Mouse (Mus musculus) forebrain, embryonic 16.5 days (tissue): Measurements from ENCODE around the gene Tbcb. TPM values are rescaled to one million over a fixed set of nuclear protein-coding genes. Genes with fewer than 3 reads are reported as not detected.

Source experiments
- ATAC-seq: fragments of 200-750 bp; cut with Nextera tagmentation; 2 replicates; pipeline ENCODE4 v1.8.0; 2017; ENCODE audit warnings: mild to moderate bottlenecking, moderate library complexity
- H3K27ac ChIP-seq: fragments of 300-500 bp; sonication (generic); 2 replicates; pipeline ENCODE4 v1.5.1; 2014; ENCODE audit warnings: low read length, control low read depth
- H3K27me3 ChIP-seq: fragments of 300-500 bp; sonication (generic); replicated peaks from 2 replicates; pipeline ENCODE4 v1.6.1; 2014; ENCODE audit warnings: low read length; ENCODE audit not compliant: control insufficient read depth, insufficient read depth
- H3K36me3 ChIP-seq: fragments of 300-500 bp; sonication (generic); 2 replicates; pipeline ENCODE4 v1.6.1; 2014; ENCODE audit not compliant: control insufficient read depth, insufficient read depth
- H3K4me1 ChIP-seq: fragments of 300-500 bp; sonication (generic); replicated peaks from 2 replicates; pipeline ENCODE4 v1.6.1; 2014; ENCODE audit warnings: low read length; ENCODE audit not compliant: control insufficient read depth, insufficient read depth
- H3K4me2 ChIP-seq: fragments of 300-500 bp; sonication (generic); 2 replicates; pipeline ENCODE4 v1.6.1; 2014; ENCODE audit warnings: mild to moderate bottlenecking, low read length, control low read depth
- H3K4me3 ChIP-seq: fragments of 300-500 bp; sonication (generic); replicated peaks from 2 replicates; pipeline ENCODE4 v1.5.1; 2014; ENCODE audit warnings: mild to moderate bottlenecking, low read length, control low read depth
- H3K9ac ChIP-seq: fragments of 300-500 bp; sonication (generic); replicated peaks from 2 replicates; pipeline ENCODE4 v1.6.1; 2014; ENCODE audit warnings: low read depth, low read length, control low read depth
- H3K9me3 ChIP-seq: fragments of 300-500 bp; sonication (generic); 2 replicates; pipeline ENCODE4 v1.6.1; 2016; ENCODE audit warnings: low read length; ENCODE audit not compliant: control insufficient read depth
- WGBS: fragments of 180-500 bp; shearing (Covaris S2); extraction: QIAGEN DNeasy Blood & Tissue Kit; methylation state at CpG from one replicate; pipeline ENCODE4 v1.1.7; 2014; 5-methylcytosine and 5-hydroxymethylcytosine counted together
- polyA plus RNA-seq: library from polyadenylated mRNA; unstranded; fragments of >200 nt; fragmentation: Nextera tagmentation; extraction: Ambion mirVana; gene quantifications from 2 replicates; pipeline ENCODE4 v1.2.1, GENCODE M21; 2015

The Tbcb gene
- polyA plus RNA-seq, 1 experiment from 2014 or later = 393 TPM

DNA sequence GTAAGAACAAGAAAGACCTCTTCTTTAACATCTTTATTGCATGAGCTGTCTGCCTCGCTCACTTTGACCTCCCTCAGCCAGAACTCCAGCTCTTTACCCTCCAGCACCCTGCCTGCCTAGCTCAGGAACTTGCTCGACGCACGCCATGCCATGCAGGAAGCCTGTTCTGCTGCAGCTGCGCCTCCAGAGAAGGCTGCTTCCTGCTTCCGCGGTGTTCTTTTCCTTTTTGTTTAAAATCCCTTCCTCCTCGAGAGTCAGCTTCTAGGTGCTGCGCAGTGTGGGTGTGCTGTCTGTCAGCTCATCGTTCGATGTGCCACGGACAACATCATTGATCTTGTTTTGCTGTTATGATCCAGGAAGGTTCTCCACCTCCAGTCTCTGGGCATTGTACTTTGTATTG lies 55.6 kb downstream of the Tbcb start:
- WGBS = 93% methylated on average over 12 of the region's 12 CpGs
- no peak overlapping the region for H3K27ac ChIP-seq
- H3K27me3 ChIP-seq = no peaks in the 10 kb centered on the region
- H3K4me3 ChIP-seq = no peak overlapping the region
- H3K4me1 ChIP-seq = no peaks in the 10 kb centered on the region
- H3K9me3 ChIP-seq = no peaks in the 10 kb centered on the region
- peaks cover 10% of the 10 kb centered on the region for H3K36me3 ChIP-seq
- no peak overlapping the region for H3K4me2 ChIP-seq
- H3K9ac ChIP-seq = no peak overlapping the region
- no peak for ATAC-seq

Other genes with a start within 250 kb of the Tbcb start
- 3.0 and 4.2 TPM in 2 replicates for gene Zfp568, start 248.3 kb downstream of the Tbcb start, polyA plus RNA-seq
- gene Zfp14, start 180.9 kb downstream of the Tbcb start, polyA plus RNA-seq = 14.2 and 14.7 TPM in 2 replicates
- gene Zfp82, start 159.4 kb downstream of the Tbcb start, polyA plus RNA-seq = 16.4 and 17.5 TPM in 2 replicates
- 2.5 and 3.3 TPM in 2 replicates for gene Gm26920, start 141.9 kb downstream of the Tbcb start, polyA plus RNA-seq
- 20.6 and 22.1 TPM in 2 replicates for gene Zfp566, start 141.7 kb downstream of the Tbcb start, polyA plus RNA-seq
- gene Zfp260, start 137.5 kb downstream of the Tbcb start, polyA plus RNA-seq = 112 and 137 TPM in 2 replicates
- 30.6 and 32.5 TPM in 2 replicates for gene Zfp382, start 110.3 kb downstream of the Tbcb start, polyA plus RNA-seq
- 17.4 and 18.0 TPM in 2 replicates for gene Zfp146, start 62.5 kb downstream of the Tbcb start, polyA plus RNA-seq
- 2.4 and 4.1 TPM in 2 replicates for gene Cox7a1, start 48.1 kb downstream of the Tbcb start, polyA plus RNA-seq
- gene Capns1, start 33.5 kb downstream of the Tbcb start, polyA plus RNA-seq = 59.7 and 68.4 TPM in 2 replicates
- gene Polr2i, start 324 bp downstream of the Tbcb start, polyA plus RNA-seq = 160 and 165 TPM in 2 replicates
- gene Ovol3, start 3.5 kb upstream of the Tbcb start, polyA plus RNA-seq = not detected in 2 replicates
- gene Thap8, start 47.8 kb upstream of the Tbcb start, polyA plus RNA-seq = 0.36 and 0.42 TPM in 2 replicates
- gene Wdr62, start 48.1 kb upstream of the Tbcb start, polyA plus RNA-seq = 6.2 and 8.2 TPM in 2 replicates
- 129 and 145 TPM in 2 replicates for gene Clip3, start 59.5 kb upstream of the Tbcb start, polyA plus RNA-seq
- 93.6 and 104 TPM in 2 replicates for gene Alkbh6, start 76.4 kb upstream of the Tbcb start, polyA plus RNA-seq
- gene Syne4, start 82.5 kb upstream of the Tbcb start, polyA plus RNA-seq = 8.5 and 11.7 TPM in 2 replicates
- not detected in 2 replicates for gene E130208F15Rik, start 89.5 kb upstream of the Tbcb start, polyA plus RNA-seq
- gene Sdhaf1, start 91.6 kb upstream of the Tbcb start, polyA plus RNA-seq = 18.0 and 19.3 TPM in 2 replicates
- 10.4 and 13.4 TPM in 2 replicates for gene Lrfn3, start 130.5 kb upstream of the Tbcb start, polyA plus RNA-seq
- gene Tyrobp, start 181.5 kb upstream of the Tbcb start, polyA plus RNA-seq = 14.0 and 19.1 TPM in 2 replicates
- gene Hcst, start 187.6 kb upstream of the Tbcb start, polyA plus RNA-seq = not detected in 2 replicates
- gene Nfkbid, start 189.5 kb upstream of the Tbcb start, polyA plus RNA-seq = 2.3 and 3.4 TPM in 2 replicates
- 584 and 649 TPM in 2 replicates for gene Aplp1, start 213.3 kb upstream of the Tbcb start, polyA plus RNA-seq
- gene Kirrel2, start 225.4 kb upstream of the Tbcb start, polyA plus RNA-seq = 0.22 and 0.43 TPM in 2 replicates
- not detected in 2 replicates for gene Nphs1, start 226.0 kb upstream of the Tbcb start, polyA plus RNA-seq